ENCODE assay signal across 8 mouse cellular contexts in the genomic region with DNA sequence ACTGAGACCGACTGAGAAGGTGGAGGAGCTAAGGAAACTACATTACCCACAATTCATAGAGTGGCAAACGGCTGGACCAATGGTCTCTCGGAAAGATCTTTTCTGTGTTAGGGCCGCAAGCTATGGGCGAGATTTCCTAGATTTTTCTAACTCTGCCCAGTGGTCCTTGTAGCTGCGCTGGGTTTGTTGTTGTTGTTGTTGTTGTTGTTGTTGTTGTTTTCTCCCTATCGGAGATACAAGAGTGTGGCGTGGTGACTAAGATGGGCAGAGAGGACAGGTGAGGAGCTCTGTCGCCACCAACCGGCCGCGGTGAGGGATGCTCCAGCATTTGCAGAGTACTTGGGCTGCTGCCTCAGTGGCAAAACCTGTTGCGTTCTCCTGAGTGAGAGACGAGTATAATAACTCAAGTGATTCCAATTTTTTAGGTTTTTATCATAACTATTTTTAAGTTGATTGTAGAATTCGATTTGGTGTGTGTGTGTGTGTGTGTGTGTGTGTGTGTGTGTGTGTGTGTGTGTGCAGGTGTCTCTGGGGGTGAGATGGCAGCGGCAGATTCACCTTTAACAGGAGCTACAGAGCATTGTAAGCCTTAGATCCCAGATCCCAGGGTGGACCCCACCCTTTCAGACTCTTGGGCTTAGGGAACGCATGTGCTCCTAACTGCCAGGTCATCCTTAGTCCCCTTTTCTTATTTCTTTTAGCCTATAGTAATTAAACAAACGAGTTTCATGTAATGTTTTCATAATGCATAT. TPM values are rescaled to one million over a fixed set of nuclear protein-coding genes. Genes with fewer than 3 reads are reported as not detected.
A peak's percentile ranks its signal among the peaks of the same experiment; 100 is the strongest.
DNase-seq lines count a peak whose midpoint lies in the region; ATAC-seq and TF ChIP-seq lines count a peak whose summit lies in the region.

No protein-coding gene starts in this region.

- H3K4me3 ChIP-seq in heart, embryonic 15.5 days: peak overlapping the region; percentile 71
- H3K4me3 ChIP-seq in liver, embryonic 14.5 days (ENCODE audit: insufficient read depth in 1 of 2, low read depth in 2 of 2, low read length in 2 of 2): peak overlapping the region; percentile 51 to 83
- peak overlapping the region; percentile 53 for H3K4me3 ChIP-seq in stomach, embryonic 15.5 days (replicated peaks)

- WGBS in heart, embryonic 15.5 days: 11% methylated on average over 18 of the region's 18 CpGs
- 4% methylated on average over 18 of the region's 18 CpGs for WGBS in liver, embryonic 14.5 days (ENCODE audit: insufficient replicate concordance)
- 9% methylated on average over 18 of the region's 18 CpGs for WGBS in stomach, embryonic 15.5 days

- H3K9ac ChIP-seq in heart, embryonic 15.5 days: peak overlapping the region; percentile 9; the same call in 1 of the 2 replicates
- peak overlapping the region; percentile 29; the same call in 1 of the 2 replicates for H3K9ac ChIP-seq in liver, embryonic 14.5 days (replicated peaks)
- H3K9ac ChIP-seq in stomach, embryonic 15.5 days: no peak overlapping the region

- TF ChIP-seq EP300 in liver, embryonic 14.5 days (IDR thresholded peaks at IDR 0.05; ENCODE audit: low read depth): no peak

- H3K4me1 ChIP-seq in heart, embryonic 15.5 days (replicated peaks): peaks cover 4% of the 10 kb centered on the region; the same call in 1 of the 2 replicates
- peaks cover 0 to 6% of the 10 kb centered on the region in 2 experiments; a peak in 1 of 4 replicates for H3K4me1 ChIP-seq in liver, embryonic 14.5 days (replicated peaks; ENCODE audit: control insufficient read depth in 2 of 2, insufficient read depth in 2 of 2, low read length in 1 of 2)
- 0 out of 2 replicates have a peak, but pooled peaks cover 4% of the 10 kb centered on the region for H3K4me1 ChIP-seq in stomach, embryonic 15.5 days

- no peaks in the 10 kb centered on the region for H3K9me3 ChIP-seq in heart, embryonic 15.5 days (replicated peaks)
- no peaks in the 10 kb centered on the region for H3K9me3 ChIP-seq in liver, embryonic 14.5 days (ENCODE audit: control insufficient read depth, low read length)
- H3K9me3 ChIP-seq in stomach, embryonic 15.5 days: no peaks in the 10 kb centered on the region

- H3K27ac ChIP-seq in heart, embryonic 15.5 days: no peak overlapping the region
- H3K27ac ChIP-seq in liver, embryonic 14.5 days: no peak overlapping the region
- H3K27ac ChIP-seq in stomach, embryonic 15.5 days: no peak overlapping the region

- ATAC-seq in erythroid progenitor cell, adult 5-6 weeks (replicated peaks; ENCODE audit: low FRiP score, poor library complexity, severe bottlenecking): peak; percentile 83
- peak; percentile 79 for ATAC-seq in heart, embryonic 15.5 days (replicated peaks; ENCODE audit: insufficient number of reproducible peaks, insufficient read depth, low FRiP score, low read depth)
- ATAC-seq in liver, embryonic 14.5 days (ENCODE audit: insufficient read depth): peak; percentile 90
- ATAC-seq in stomach, embryonic 15.5 days (ENCODE audit: insufficient read depth, low FRiP score, low read depth): peak; percentile 93

- H3K4me2 ChIP-seq in heart, embryonic 15.5 days: peak overlapping the region; percentile 68
- peak overlapping the region; percentile 55 for H3K4me2 ChIP-seq in liver, embryonic 14.5 days (ENCODE audit: low read depth)
- H3K4me2 ChIP-seq in stomach, embryonic 15.5 days: peak overlapping the region; percentile 49

- H3K27me3 ChIP-seq in heart, embryonic 15.5 days: no peaks in the 10 kb centered on the region
- no peaks in the 10 kb centered on the region for H3K27me3 ChIP-seq in liver, embryonic 14.5 days (ENCODE audit: control insufficient read depth, insufficient read depth, low read length)
- no peaks in the 10 kb centered on the region for H3K27me3 ChIP-seq in stomach, embryonic 15.5 days (replicated peaks)

- H3K36me3 ChIP-seq in heart, embryonic 15.5 days: no peaks in the 10 kb centered on the region
- H3K36me3 ChIP-seq in liver, embryonic 14.5 days (replicated peaks; ENCODE audit: control insufficient read depth, insufficient read depth, low read depth): no peaks in the 10 kb centered on the region
- H3K36me3 ChIP-seq in stomach, embryonic 15.5 days: no peaks in the 10 kb centered on the region

- DNase-seq in CD4-positive, CD25-positive, alpha-beta regulatory T cell, adult 2 months (ENCODE audit: low read depth, low spot score): peak; percentile 82
- peak; percentile 85 for DNase-seq in brain, embryonic 14.5 days (ENCODE audit: low read depth)
- DNase-seq in kidney, postnatal 25 days: peak; percentile 77 to 78
- DNase-seq in liver, embryonic 14.5 days (ENCODE audit: low read depth in 3 of 3, low spot score in 3 of 3): peak; percentile 26 to 45 (median 32)
- DNase-seq in neural tube, embryonic 10.5 days (ENCODE audit: extremely low spot score, low spot score): peak; percentile 79

- peak; percentile 85 for TF ChIP-seq CTCF in brain, embryonic 14.5 days (IDR thresholded peaks at IDR 0.05; ENCODE audit: borderline replicate concordance, extremely low read depth, insufficient read depth, insufficient read length)
- peak; percentile 87 for TF ChIP-seq CTCF in liver, embryonic 14.5 days (IDR thresholded peaks at IDR 0.05; ENCODE audit: low read depth)

- TF ChIP-seq POLR2A in brain, embryonic 14.5 days (IDR thresholded peaks at IDR 0.05; ENCODE audit: borderline replicate concordance, extremely low read depth, insufficient read depth, insufficient read length, poor library complexity, severe bottlenecking): no peak

RNA-seq across cellular contexts. Expression of a gene that starts 17.2 kb away (rescaled TPM):
- 3.0 and 3.2 TPM in 2 replicates for polyA plus RNA-seq in brain, embryonic 14.5 days (2012; rRNA removed)
- 1.1 TPM in 1 of 2 replicates, not detected in the other for total RNA-seq in erythroid progenitor cell, adult 5-6 weeks (2015; ENCODE audit: low replicate concordance)
- total RNA-seq in erythroid progenitor cell, adult 5-6 weeks (2017; ENCODE audit: low replicate concordance): not detected in 2 replicates
- 0.92 and 1.5 TPM in 2 replicates for polyA plus RNA-seq in heart, embryonic 15.5 days (2015; fragmentation: Nextera tagmentation; extraction: Ambion mirVana)
- 0.18 and 0.28 TPM in 2 replicates for polyA plus RNA-seq in liver, embryonic 14.5 days (2012; rRNA removed)
- polyA plus RNA-seq in liver, embryonic 14.5 days (2014; fragmentation: Nextera tagmentation; extraction: Ambion mirVana): 0.23 and 0.54 TPM in 2 replicates
- polyA plus RNA-seq in stomach, embryonic 15.5 days (2015; fragmentation: Nextera tagmentation; extraction: Ambion mirVana): 2.5 TPM in 2 replicates

RNA-seq across cellular contexts. Expression of a gene that starts 21.4 kb away (rescaled TPM):
- polyA plus RNA-seq in brain, embryonic 14.5 days (2012; rRNA removed): 8.3 and 11.0 TPM in 2 replicates
- 3.8 TPM in 1 of 2 replicates, not detected in the other for total RNA-seq in erythroid progenitor cell, adult 5-6 weeks (2015; ENCODE audit: low replicate concordance)
- 0.39 and 1.5 TPM in 2 replicates for total RNA-seq in erythroid progenitor cell, adult 5-6 weeks (2017; ENCODE audit: low replicate concordance)
- polyA plus RNA-seq in heart, embryonic 15.5 days (2015; fragmentation: Nextera tagmentation; extraction: Ambion mirVana): 4.2 and 4.7 TPM in 2 replicates
- polyA plus RNA-seq in liver, embryonic 14.5 days (2012; rRNA removed): 0.51 and 0.74 TPM in 2 replicates
- polyA plus RNA-seq in liver, embryonic 14.5 days (2014; fragmentation: Nextera tagmentation; extraction: Ambion mirVana): 1.3 and 1.5 TPM in 2 replicates
- 6.6 TPM in 2 replicates for polyA plus RNA-seq in stomach, embryonic 15.5 days (2015; fragmentation: Nextera tagmentation; extraction: Ambion mirVana)

RNA-seq across cellular contexts. Expression of a gene that starts 51.8 kb away (rescaled TPM):
- polyA plus RNA-seq in brain, embryonic 14.5 days (2012; rRNA removed): 4.6 and 7.9 TPM in 2 replicates
- total RNA-seq in erythroid progenitor cell, adult 5-6 weeks (2015; ENCODE audit: low replicate concordance): not detected in 2 replicates
- 0.39 and 0.53 TPM in 2 replicates for total RNA-seq in erythroid progenitor cell, adult 5-6 weeks (2017; ENCODE audit: low replicate concordance)
- polyA plus RNA-seq in heart, embryonic 15.5 days (2015; fragmentation: Nextera tagmentation; extraction: Ambion mirVana): 0.81 and 1.4 TPM in 2 replicates
- polyA plus RNA-seq in liver, embryonic 14.5 days (2012; rRNA removed): 0.05 and 0.09 TPM in 2 replicates
- 0.17 and 0.29 TPM in 2 replicates for polyA plus RNA-seq in liver, embryonic 14.5 days (2014; fragmentation: Nextera tagmentation; extraction: Ambion mirVana)
- polyA plus RNA-seq in stomach, embryonic 15.5 days (2015; fragmentation: Nextera tagmentation; extraction: Ambion mirVana): 1.6 and 2.0 TPM in 2 replicates

RNA-seq across cellular contexts. Expression of a gene that starts 58.8 kb away (rescaled TPM):
- 1.6 and 4.0 TPM in 2 replicates for polyA plus RNA-seq in brain, embryonic 14.5 days (2012; rRNA removed)
- 2.2 TPM in 1 of 2 replicates, not detected in the other for total RNA-seq in erythroid progenitor cell, adult 5-6 weeks (2015; ENCODE audit: low replicate concordance)
- total RNA-seq in erythroid progenitor cell, adult 5-6 weeks (2017; ENCODE audit: low replicate concordance): 1.7 TPM in 1 of 2 replicates, not detected in the other
- 0.16 and 0.43 TPM in 2 replicates for polyA plus RNA-seq in heart, embryonic 15.5 days (2015; fragmentation: Nextera tagmentation; extraction: Ambion mirVana)
- polyA plus RNA-seq in liver, embryonic 14.5 days (2012; rRNA removed): 0.04 and 0.11 TPM in 2 replicates
- not detected in 2 replicates for polyA plus RNA-seq in liver, embryonic 14.5 days (2014; fragmentation: Nextera tagmentation; extraction: Ambion mirVana)
- 0.15 and 0.62 TPM in 2 replicates for polyA plus RNA-seq in stomach, embryonic 15.5 days (2015; fragmentation: Nextera tagmentation; extraction: Ambion mirVana)

Comparison
In these comparisons a context has a peak if more than half of its experiments do, and no peak if none do; other contexts are left out.
1. DNase-seq: peak in every context shown above with its lines; median percentile 85 in brain, embryonic 14.5 days; 82 in CD4-positive, CD25-positive, alpha-beta regulatory T cell, adult 2 months; 79 in neural tube, embryonic 10.5 days; 78 in kidney, postnatal 25 days; 32 in liver, embryonic 14.5 days.